Mouse (Mus musculus): ENCODE measurements around the gene Rnf138rt1.

Gene Rnf138rt1

DNA sequence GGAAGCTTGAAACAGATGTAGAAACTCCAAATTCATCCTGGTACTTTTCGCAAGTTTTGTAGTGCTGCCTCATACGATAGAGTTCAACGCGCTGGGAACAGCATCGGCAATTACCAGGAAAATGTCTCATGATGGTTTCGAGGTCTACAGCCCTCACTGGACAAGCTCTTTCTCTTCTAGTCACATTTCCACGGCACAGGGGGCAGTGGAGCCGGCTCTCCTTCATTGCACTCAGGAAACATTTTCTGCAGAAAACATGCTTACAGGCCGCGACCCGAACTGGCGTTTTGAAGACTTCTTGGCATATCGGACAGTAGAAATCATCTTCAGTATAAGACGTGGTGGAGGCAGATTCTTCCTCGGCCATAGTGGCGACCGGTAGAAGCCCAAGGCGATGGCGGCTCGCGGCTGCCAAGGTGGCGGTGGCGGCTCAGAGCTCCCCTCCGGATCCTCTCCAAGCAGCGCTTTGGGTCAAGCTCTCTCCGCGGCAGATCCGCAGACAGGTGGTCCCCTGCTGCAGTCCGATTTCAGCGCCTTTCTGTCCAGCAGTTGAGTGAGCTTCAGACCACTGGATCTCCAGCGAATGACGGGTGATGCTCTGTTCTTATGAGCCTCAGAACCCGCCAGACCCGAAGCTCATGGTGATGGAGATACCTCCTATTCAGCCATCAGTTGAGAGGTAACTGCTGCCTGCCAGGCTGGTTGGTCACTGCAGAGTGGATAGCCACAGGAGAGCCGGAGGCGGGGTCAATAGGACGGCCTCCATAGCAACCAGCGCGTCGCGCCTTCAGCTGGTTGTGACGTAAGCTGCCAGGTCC lies at the start of gene Rnf138rt1:
TSS of gene Rnf138rt1 (minus strand) at position 713 of the 818 bp plus-strand sequence.
- no peak for DNase-seq (ENCODE audit: extremely low read depth, low read depth, low spot score)

DNA sequence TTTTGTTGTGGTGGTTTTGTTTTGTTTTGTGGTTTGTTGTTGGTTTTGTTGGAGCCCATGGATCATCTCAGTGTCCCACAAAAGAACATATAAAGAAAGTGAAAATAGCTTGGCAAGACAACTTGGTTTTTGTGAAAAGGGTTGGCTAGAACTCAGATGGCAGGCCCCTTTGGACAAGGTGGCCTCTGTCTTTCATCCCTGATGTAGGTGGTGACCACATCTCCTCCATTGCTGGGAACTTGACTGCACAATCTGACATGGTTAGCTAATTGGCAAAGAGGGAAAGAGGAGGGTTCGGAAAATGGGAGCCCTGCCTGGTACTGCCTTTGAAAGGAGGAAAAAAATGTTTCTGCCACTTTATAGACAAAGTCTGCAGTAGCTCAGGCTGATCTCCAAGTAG lies 46.1 kb upstream of the Rnf138rt1 start:
- no peak for DNase-seq (ENCODE audit: extremely low read depth, low read depth, low spot score)

DNA sequence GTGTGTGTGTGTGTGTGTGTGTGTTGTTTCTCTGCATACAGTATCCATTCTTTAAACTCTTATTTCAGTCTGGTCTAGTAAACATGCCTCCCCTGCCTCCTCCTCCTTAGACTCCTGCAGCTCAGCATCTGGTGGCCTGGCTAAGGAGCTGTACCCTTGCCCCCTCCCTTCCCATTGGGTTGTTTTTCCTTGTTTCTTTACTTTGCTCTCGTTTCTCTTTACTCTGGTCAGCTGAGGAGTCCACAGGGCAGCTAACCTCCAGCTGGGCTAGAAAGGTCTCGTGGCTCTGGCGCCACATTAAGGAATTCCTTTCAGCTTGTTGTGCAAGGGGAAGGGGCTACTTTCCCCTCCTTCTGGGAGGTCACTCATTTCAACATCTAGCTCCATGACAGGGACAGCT lies 5.2 kb upstream of the Rnf138rt1 start:
- no peak for DNase-seq (ENCODE audit: extremely low read depth, low read depth, low spot score)

DNA sequence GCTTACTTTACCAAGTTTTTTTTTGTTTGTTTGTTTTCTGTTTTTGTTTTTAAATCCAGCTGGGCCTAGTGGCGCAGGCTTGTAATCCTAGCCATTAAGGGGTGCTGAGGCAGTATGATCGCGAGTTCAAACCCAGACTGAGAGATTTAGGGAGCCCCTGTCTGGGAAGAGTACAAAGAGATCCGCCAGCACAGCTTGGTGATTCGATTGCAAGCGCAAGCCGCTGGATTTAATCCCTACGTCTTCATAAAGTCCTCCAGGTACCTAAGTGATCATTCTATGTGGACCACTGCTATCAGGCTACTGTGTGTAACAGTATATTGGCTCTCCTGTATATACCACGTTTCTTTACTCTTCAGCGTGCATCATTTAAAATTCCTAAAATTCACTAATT lies 303 bp upstream of the Rnf138rt1 start:
- no peak for DNase-seq (ENCODE audit: extremely low read depth, low read depth, low spot score)

DNA sequence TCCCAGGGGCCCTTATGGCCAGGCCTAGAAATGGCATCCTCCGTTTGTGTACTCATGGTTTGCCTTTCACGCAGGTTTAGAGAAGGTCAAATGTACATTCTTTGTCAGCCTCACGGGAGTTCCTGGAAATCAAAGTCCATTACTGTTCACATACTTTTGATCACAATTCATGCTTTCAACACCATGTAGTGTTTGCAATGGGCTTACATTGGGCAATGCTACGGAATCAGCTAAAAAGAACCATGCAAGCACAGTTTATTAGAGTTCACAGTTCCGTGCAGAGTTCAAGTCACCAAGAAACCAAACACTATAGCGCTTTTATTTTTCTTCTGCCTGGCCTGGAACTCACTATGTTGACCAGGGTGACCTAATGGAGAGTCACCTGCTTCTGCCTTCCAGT lies 15.1 kb downstream of the Rnf138rt1 start:
- no peak for DNase-seq (ENCODE audit: extremely low read depth, low read depth, low spot score)

DNA sequence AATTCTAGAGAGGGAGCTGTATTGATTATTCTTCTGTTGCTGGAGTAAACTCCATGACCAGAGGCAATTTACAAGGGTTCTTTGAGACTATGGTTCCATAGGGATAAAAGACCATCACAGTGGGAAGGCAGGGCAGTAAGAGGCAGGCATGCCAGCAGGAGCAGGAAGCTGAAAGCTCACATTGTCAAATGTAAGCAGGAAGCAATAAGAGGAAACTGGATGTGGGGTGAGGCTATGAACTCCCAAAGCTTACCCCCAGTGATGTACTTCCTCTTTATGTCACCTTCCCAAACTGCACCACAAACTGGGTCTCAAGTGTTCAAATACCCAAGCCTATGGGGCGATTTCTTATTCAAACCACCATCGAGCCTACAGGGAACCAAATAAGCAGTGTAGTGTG lies 17.2 kb downstream of the Rnf138rt1 start:
- no peak for DNase-seq (ENCODE audit: extremely low read depth, low read depth, low spot score)

DNA sequence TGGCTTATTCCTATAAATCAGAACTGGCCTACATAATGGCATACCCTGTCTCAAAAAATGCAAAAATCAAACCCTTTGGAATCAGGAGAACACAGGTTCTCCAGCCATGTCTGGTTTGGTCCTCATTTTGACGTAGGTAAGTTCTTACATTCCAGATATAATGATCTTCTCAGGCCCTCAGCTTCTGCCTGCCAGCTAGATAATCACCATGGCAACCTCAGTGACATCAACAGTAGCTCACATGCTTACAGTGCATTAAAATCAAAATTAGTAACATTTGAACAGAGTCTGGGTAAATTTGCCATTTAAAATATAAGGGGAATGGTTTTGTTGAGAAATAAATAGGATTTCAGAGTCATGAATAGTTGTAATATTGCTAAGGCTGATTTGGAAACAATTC lies 22.2 kb downstream of the Rnf138rt1 start:
- no peak for DNase-seq (ENCODE audit: extremely low read depth, low read depth, low spot score)

DNA sequence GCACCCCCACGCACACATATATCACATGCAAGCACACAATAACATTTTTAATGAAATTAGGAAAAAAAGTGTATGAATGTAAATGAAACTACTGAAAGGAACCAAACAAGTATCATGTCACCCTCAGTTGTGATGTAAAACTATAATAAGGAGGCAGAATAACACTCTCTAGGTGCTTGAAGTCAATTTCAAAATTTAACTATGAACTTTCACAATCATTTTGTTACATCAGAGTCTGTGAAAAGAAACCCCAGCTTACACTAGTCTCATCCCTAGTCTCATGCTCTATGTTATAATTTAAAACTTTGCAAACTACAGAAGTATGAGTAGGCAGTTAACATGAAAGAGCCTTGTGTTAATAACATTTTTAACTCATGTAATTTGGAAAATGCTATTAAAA lies 27.0 kb downstream of the Rnf138rt1 start:
- no peak for DNase-seq (ENCODE audit: extremely low read depth, low read depth, low spot score)

DNA sequence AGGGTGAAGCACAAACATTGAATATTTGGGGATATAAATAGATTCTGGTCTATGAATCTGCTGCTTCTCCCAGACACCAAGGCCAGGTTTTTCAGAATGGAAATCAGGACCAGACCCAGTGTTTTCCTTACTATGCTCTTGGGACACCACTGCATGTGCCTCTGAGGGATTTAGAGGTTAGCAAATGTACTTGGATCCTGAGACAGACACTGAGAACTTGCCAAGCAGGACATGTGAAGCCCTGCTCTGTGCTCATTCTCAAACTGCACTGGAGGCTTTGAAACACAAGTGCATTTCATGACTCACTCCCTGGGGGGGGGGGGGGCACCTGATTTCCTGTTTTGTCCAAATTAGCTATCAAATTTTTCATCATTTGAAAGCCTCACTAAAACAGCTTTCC lies 37.5 kb downstream of the Rnf138rt1 start:
- peak; percentile 7 for DNase-seq (ENCODE audit: extremely low read depth, low read depth, low spot score)

DNA sequence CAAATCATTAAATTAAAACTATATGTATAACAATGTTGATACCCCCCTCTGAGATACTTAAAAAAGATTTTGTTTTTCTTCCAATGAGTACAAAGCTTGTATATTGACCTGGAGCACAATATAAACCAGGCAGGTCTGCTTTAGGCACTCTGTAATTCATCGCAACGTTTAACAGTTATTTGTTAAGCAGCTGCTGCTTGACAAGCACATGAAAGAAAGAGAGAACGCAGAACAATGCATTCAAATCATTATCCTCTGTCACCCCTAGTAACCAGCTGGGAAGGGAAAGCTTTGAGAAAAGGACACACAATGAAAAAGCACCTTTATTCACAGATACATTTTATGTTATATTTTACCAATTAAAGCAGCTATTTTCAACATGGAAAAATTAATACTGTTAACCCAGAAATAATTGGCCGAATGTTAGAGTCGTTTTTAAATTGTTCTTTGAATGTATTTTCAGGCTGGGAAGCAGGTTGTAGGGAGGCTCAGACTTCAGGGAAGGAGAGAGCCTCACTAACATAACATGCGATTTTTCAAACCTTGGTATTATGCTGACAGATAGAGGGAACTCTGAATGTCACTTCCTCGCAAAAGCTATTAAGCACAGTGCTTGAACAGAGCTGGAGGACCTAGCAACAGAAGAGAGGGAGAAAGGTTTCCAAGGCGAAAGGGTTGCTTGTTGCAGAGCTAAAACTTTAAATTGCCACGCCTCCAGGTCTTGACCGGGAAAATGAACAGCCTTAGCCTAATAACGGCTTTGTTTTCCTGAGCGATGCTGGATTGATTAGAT lies 38.1 kb downstream of the Rnf138rt1 start:
- DNase-seq (ENCODE audit: extremely low read depth, low read depth, low spot score): no peak

DNA sequence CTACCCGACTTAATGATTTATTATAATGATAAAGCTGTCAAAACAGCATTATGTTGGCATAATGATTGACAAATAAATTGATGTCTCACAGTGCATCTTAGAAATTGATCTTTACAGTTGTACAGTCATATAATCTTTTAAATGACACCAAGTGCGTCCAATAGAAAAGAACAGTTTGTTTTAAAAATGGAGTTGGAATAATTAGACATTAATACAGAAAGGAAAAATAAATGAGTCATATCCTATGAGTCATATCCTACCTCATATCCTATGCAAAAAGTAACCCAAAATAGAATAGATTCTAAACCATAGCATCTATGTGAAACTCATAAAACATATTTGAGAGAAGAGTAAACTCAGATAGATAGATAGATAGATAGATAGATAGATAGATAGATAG lies 40.5 kb downstream of the Rnf138rt1 start:
- no peak for DNase-seq (ENCODE audit: extremely low read depth, low read depth, low spot score)

Measured in fat pad, adult 2 months (tissue).